Mouse (Mus musculus) frontal cortex, adult (tissue): ENCODE measurements around the gene Ccrl2.

Experiments
- ATAC-seq: cut with Nextera tagmentation; 2 replicates; pipeline ENCODE4 v1.9.2; 2017; ENCODE audit warnings: mild to moderate bottlenecking, moderate library complexity, mixed read lengths; ENCODE audit not compliant: low TSS enrichment

Ccrl2 gene

GRCm38 (mm10) chr9:111058943-111059556, 1.7 kb upstream of the Ccrl2 start:
- no peak for ATAC-seq

GRCm38 (mm10) chr9:111057544-111058370, 438 bp upstream of the Ccrl2 start:
- no peak for ATAC-seq

GRCm38 (mm10) chr9:111056519-111056797, 861 bp downstream of the Ccrl2 start:
- no peak for ATAC-seq

- no peak for ATAC-seq
These were observed 1.4 kb downstream of the Ccrl2 start for GRCm38 (mm10) chr9:111055800-111056518.

- ATAC-seq: no peak
These were observed 2.4 kb downstream of the Ccrl2 start for GRCm38 (mm10) chr9:111054923-111055322.

- no peak for ATAC-seq
These were observed 8.9 kb downstream of the Ccrl2 start for GRCm38 (mm10) chr9:111048452-111048851.

- ATAC-seq: no peak
These were observed 10.1 kb downstream of the Ccrl2 start for GRCm38 (mm10) chr9:111047266-111047665.

GRCm38 (mm10) chr9:111046222-111046621, 11.1 kb downstream of the Ccrl2 start:
- ATAC-seq: no peak

- no peak for ATAC-seq
These were observed 15.1 kb downstream of the Ccrl2 start for GRCm38 (mm10) chr9:111042266-111042665.

GRCm38 (mm10) chr9:111039966-111040365, 17.4 kb downstream of the Ccrl2 start:
- no peak for ATAC-seq

- ATAC-seq: no peak
These were observed 23.6 kb downstream of the Ccrl2 start for GRCm38 (mm10) chr9:111033717-111034116.

GRCm38 (mm10) chr9:111026791-111027190, 30.5 kb downstream of the Ccrl2 start:
- no peak for ATAC-seq

- ATAC-seq: no peak
These were observed 38.3 kb downstream of the Ccrl2 start, which contains the start of gene Ltf for GRCm38 (mm10) chr9:111019022-111019421. TSS of gene Ltf (plus strand) at chr9:111019271.

GRCm38 (mm10) chr9:111015658-111016057, 41.7 kb downstream of the Ccrl2 start:
- no peak for ATAC-seq

- no peak for ATAC-seq
These were observed 45.3 kb downstream of the Ccrl2 start for GRCm38 (mm10) chr9:111012041-111012440.

GRCm38 (mm10) chr9:111011550-111011949, 45.8 kb downstream of the Ccrl2 start:
- no peak for ATAC-seq

GRCm38 (mm10) chr9:111009763-111010162, 47.6 kb downstream of the Ccrl2 start:
- no peak for ATAC-seq

- ATAC-seq: no peak
These were observed 50.8 kb downstream of the Ccrl2 start for GRCm38 (mm10) chr9:111006544-111006943.
